25 mouse cellular contexts compared by ENCODE assay signal in genomic region chr16:87724826-87725225, GRCm38 (mm10). TPM values are rescaled to one million over a fixed set of nuclear protein-coding genes. Genes with fewer than 3 reads are reported as not detected.
DNase-seq lines count a peak whose midpoint lies in the region; TF ChIP-seq lines count a peak whose summit lies in the region.
"Had no signal": no experiment of that assay in that cellular context is flagged by ENCODE, and none has a peak within 500 bp of the region (broad histone marks: within the 10 kb centered on the region; RNA-seq: fewer than 3 reads in every experiment).

No protein-coding gene starts in this region.

- in situ Hi-C loops in CH12.LX (cut with MboI; ENCODE audit: low pct_ligation_motif_present, low pct_unique_long_range_greater_than_20kb, low sequenced_read_pairs) = no loop called here

- peak overlapping the region; percentile 68 for H3K27ac ChIP-seq in thymus, adult 2 months (ENCODE audit: control insufficient read depth, insufficient read depth, low read length)
- H3K27ac ChIP-seq in CH12.LX (ENCODE audit: insufficient read depth, low read depth) = no peak overlapping the region
- H3K27ac ChIP-seq: embryonic facial prominence, embryonic 12.5 days; forebrain, embryonic 15.5 days; heart, embryonic 13.5 days; hindbrain, embryonic 15.5 days; kidney, postnatal 0 days; limb, embryonic 15.5 days; liver, embryonic 15.5 days; midbrain, embryonic 15.5 days; neural tube, embryonic 15.5 days had no signal

- H3K9me3 ChIP-seq in CH12.LX (replicated peaks; ENCODE audit: low read length) = no peaks in the 10 kb centered on the region
- H3K9me3 ChIP-seq: embryonic facial prominence, embryonic 12.5 days; forebrain, embryonic 15.5 days; G1E; heart, embryonic 13.5 days; hindbrain, embryonic 15.5 days; limb, embryonic 15.5 days; liver, embryonic 15.5 days; midbrain, embryonic 15.5 days; neural tube, embryonic 15.5 days had no signal

- H3K36me3 ChIP-seq in thymus, adult 2 months (ENCODE audit: control insufficient read depth, insufficient read depth, low read length) = peaks cover 10% of the 10 kb centered on the region
- peaks cover 71 to 95% of the 10 kb centered on the region in 2 experiments for H3K36me3 ChIP-seq in CH12.LX (replicated peaks in 1 of 2; ENCODE audit: control insufficient read depth in 1 of 2, insufficient read depth in 1 of 2, low read length in 1 of 2)

- H3K4me1 ChIP-seq in thymus, adult 2 months (replicated peaks; ENCODE audit: control insufficient read depth, insufficient read depth, low read length) = peaks cover 69% of the 10 kb centered on the region
- H3K4me1 ChIP-seq in CH12.LX (ENCODE audit: control insufficient read depth in 1 of 2, insufficient read depth in 2 of 2) = no peaks in the 10 kb centered on the region
- H3K4me1 ChIP-seq: embryonic facial prominence, embryonic 12.5 days; limb, embryonic 15.5 days; midbrain, embryonic 15.5 days had no signal

- H3K4me2 ChIP-seq in CH12.LX (ENCODE audit: insufficient read depth, low read depth, poor library complexity, severe bottlenecking) = no peak overlapping the region
- H3K4me2 ChIP-seq: embryonic facial prominence, embryonic 12.5 days; forebrain, embryonic 15.5 days; heart, embryonic 13.5 days; hindbrain, embryonic 15.5 days; limb, embryonic 15.5 days; liver, embryonic 15.5 days; midbrain, embryonic 15.5 days; neural tube, embryonic 15.5 days had no signal

- H3K9ac ChIP-seq in CH12.LX (ENCODE audit: insufficient read depth, low read depth) = no peak overlapping the region
- H3K9ac ChIP-seq: embryonic facial prominence, embryonic 12.5 days; forebrain, embryonic 15.5 days; heart, embryonic 13.5 days; hindbrain, embryonic 15.5 days; limb, embryonic 15.5 days; liver, embryonic 15.5 days; midbrain, embryonic 15.5 days; neural tube, embryonic 15.5 days had no signal

- no peak for TF ChIP-seq EP300 in CH12.LX (IDR thresholded peaks at IDR 0.05; ENCODE audit: low read length)

- TF ChIP-seq RAD21 in CH12.LX (IDR thresholded peaks at IDR 0.05; ENCODE audit: low read depth, low read length) = no peak

- no peaks in the 10 kb centered on the region for H3K27me3 ChIP-seq in thymus, adult 2 months (ENCODE audit: control insufficient read depth, insufficient read depth, low read length)
- H3K27me3 ChIP-seq in CH12.LX (replicated peaks) = no peaks in the 10 kb centered on the region
- H3K27me3 ChIP-seq: embryonic facial prominence, embryonic 12.5 days; forebrain, embryonic 15.5 days; heart, embryonic 13.5 days; hindbrain, embryonic 15.5 days; limb, embryonic 15.5 days; liver, embryonic 15.5 days; midbrain, embryonic 15.5 days; neural tube, embryonic 15.5 days had no signal

- no peak for TF ChIP-seq POLR2A in thymus, adult 2 months (IDR thresholded peaks at IDR 0.05; ENCODE audit: control insufficient read depth, extremely low read depth, insufficient read depth, low read length, poor library complexity)
- TF ChIP-seq POLR2A in CH12.LX (IDR thresholded peaks at IDR 0.05; ENCODE audit: low read depth, low read length) = no peak

- dilution Hi-C loops in CH12.LX (cut with MboI; ENCODE audit: extremely low pct_ligation_motif_present, extremely low pct_unique_long_range_greater_than_20kb, low sequenced_read_pairs) = no loop called here

- no peak for TF ChIP-seq CTCF in thymus, adult 2 months (IDR thresholded peaks at IDR 0.05; ENCODE audit: borderline replicate concordance, control insufficient read depth, extremely low read depth, insufficient read depth, low read length, poor library complexity)
- no peak for TF ChIP-seq CTCF in CH12.LX (conservative IDR thresholded peaks at IDR 0.05 in 1 of 2, IDR thresholded peaks at IDR 0.05 in 1 of 2; ENCODE audit: low read depth in 2 of 2, low read length in 2 of 2)

- peak; percentile 4 for DNase-seq in gastrocnemius, postnatal 25 days
- DNase-seq in gastrocnemius, postnatal 4 days (ENCODE audit: low spot score in 2 of 2) = no peak
- DNase-seq in thymus, adult 2 months = no peak
- DNase-seq in thymus, adult 18-20 months = no peak
- no peak for DNase-seq in CH12.LX (ENCODE audit: extremely low read depth)
- DNase-seq in thymus, postnatal 36 days = peak; percentile 30 to 47
- no peak for DNase-seq in urinary bladder, postnatal 14 days (ENCODE audit: low spot score)
- no peak for DNase-seq in gastrocnemius, postnatal 10 days
- DNase-seq: B cell, adult 2 months; cerebellum, adult 9-11 months; kidney, adult 11 months; right cerebral cortex, postnatal 14 days; spleen, adult 18-20 months had no signal

- 78% methylated on average over 4 of the region's 4 CpGs for WGBS in thymus, adult 2 months

- H3K79me2 ChIP-seq in CH12.LX (replicated peaks; ENCODE audit: control insufficient read depth, extremely low read depth, insufficient read depth, poor library complexity, severe bottlenecking) = peaks cover 2% of the 10 kb centered on the region; the same call in 1 of the 2 replicates

- no peak overlapping the region for H3K4me3 ChIP-seq in thymus, adult 2 months (ENCODE audit: control insufficient read depth, insufficient read depth, low read length)
- H3K4me3 ChIP-seq in CH12.LX (replicated peaks in 1 of 3; ENCODE audit: low read depth in 2 of 3, low read length in 2 of 3, poor library complexity in 1 of 3) = no peak overlapping the region
- H3K4me3 ChIP-seq: embryonic facial prominence, embryonic 12.5 days; erythroblast, embryonic 14.5 days; forebrain, embryonic 15.5 days; heart, embryonic 13.5 days; hindbrain, embryonic 15.5 days; limb, embryonic 15.5 days; liver, embryonic 15.5 days; midbrain, embryonic 15.5 days; myocyte; neural tube, embryonic 15.5 days had no signal

TF ChIP-seq in CH12.LX, 34 proteins besides CTCF, POLR2A, EP300 and RAD21:
- TF ChIP-seq CHD2 (IDR thresholded peaks at IDR 0.05; ENCODE audit: low read length) (0 out of 2 replicates have a peak, but pooled peaks have one; percentile 22), UBTF (IDR thresholded peaks at IDR 0.05; ENCODE audit: low read depth, low read length) (no peak)
TF ChIP-seq in CH12.LX: peak in this region for 1.

RNA-seq across cellular contexts. Expression of gene Bach1, which starts 26.1 kb away (rescaled TPM):
- total RNA-seq in gastrocnemius, postnatal 25 days (2021) = 10 to 100 TPM; 13.8 to 18.0 TPM
- 10 to 100 TPM; 22.7 to 24.8 TPM for total RNA-seq in gastrocnemius, postnatal 4 days (2021)
- 40.2 and 45.4 TPM in 2 replicates for polyA plus RNA-seq in thymus, adult 2 months (2012; rRNA removed)
- 11.2 and 13.4 TPM in 2 replicates for total RNA-seq in CH12.LX (2012; rRNA removed)
- total RNA-seq in CH12.LX (2014; rRNA removed) = 10.4 and 11.4 TPM in 2 replicates
- polyA plus RNA-seq in CH12.LX (2012; ENCODE audit: insufficient read length, low read depth) = 19.9 and 20.9 TPM in 2 replicates
- total RNA-seq in gastrocnemius, postnatal 10 days (2021) = 10 to 100 TPM; 13.7 to 17.8 TPM

Comparison
In these comparisons a context has a peak if more than half of its experiments do, and no peak if none do; other contexts are left out.
1. DNase-seq: peak in gastrocnemius, postnatal 25 days (single experiment) and thymus, postnatal 36 days (2 of 2); none in gastrocnemius, postnatal 4 days (0 of 2), thymus, adult 2 months (single experiment), thymus, adult 18-20 months (0 of 2), CH12.LX (single experiment), urinary bladder, postnatal 14 days (single experiment) and gastrocnemius, postnatal 10 days (single experiment).